Mouse (Mus musculus) thymus, adult 2 months (tissue): Measurements from ENCODE around the gene Gon7.

Experiments
- CTCF ChIP-seq: fragments of 200-500 bp; IDR thresholded peaks from 2 replicates; pipeline ENCODE4 v1.5.1; 2012; ENCODE audit warnings: mild to moderate bottlenecking, control low read depth, low read length, moderate library complexity, borderline replicate concordance; ENCODE audit not compliant: control insufficient read depth, poor library complexity, insufficient read depth; ENCODE audit errors: extremely low read depth
- POLR2A ChIP-seq: fragments of 200-500 bp; IDR thresholded peaks from 2 replicates; pipeline ENCODE4 v1.6.1; 2012; ENCODE audit warnings: mild to moderate bottlenecking, low read length, control low read depth, moderate library complexity; ENCODE audit not compliant: control insufficient read depth, poor library complexity, insufficient read depth; ENCODE audit errors: extremely low read depth

- TF ChIP-seq POLR2A: no peak
- no peak for TF ChIP-seq CTCF
These were observed 11.4 kb upstream of the Gon7 start for GRCm38 (mm10) chr12:102769000-102769399.
